15 mouse cellular contexts compared by ENCODE assay signal in genomic region chr13:77412829-77413228, GRCm38 (mm10).
"Had no signal": no experiment of that assay in that cellular context is flagged by ENCODE, and none has a peak within 500 bp of the region (broad histone marks: within the 10 kb centered on the region; RNA-seq: fewer than 3 reads in every experiment).

No protein-coding gene starts in this region.

- H3K4me3 ChIP-seq: neural tube, embryonic 13.5 days; stomach, embryonic 15.5 days had no signal

- H3K4me2 ChIP-seq: neural tube, embryonic 13.5 days; stomach, embryonic 15.5 days had no signal

- H3K9me3 ChIP-seq: neural tube, embryonic 13.5 days; stomach, embryonic 15.5 days had no signal

- H3K4me1 ChIP-seq: neural tube, embryonic 13.5 days; stomach, embryonic 15.5 days had no signal

- H3K36me3 ChIP-seq: neural tube, embryonic 13.5 days; stomach, embryonic 15.5 days had no signal

- H3K9ac ChIP-seq: neural tube, embryonic 13.5 days; stomach, embryonic 15.5 days had no signal

- H3K27ac ChIP-seq: neural tube, embryonic 13.5 days; stomach, embryonic 15.5 days; stomach, postnatal 0 days had no signal

- DNase-seq: retina, postnatal 1 day; right cerebral cortex, adult 18-20 months; right cerebral cortex, postnatal 14 days; right cerebral cortex, postnatal 25 days; right cerebral cortex, postnatal 4 days; spleen, adult 18-20 months; thymus, adult 18-20 months; thymus, adult 2 months; thymus, postnatal 14 days; thymus, postnatal 25 days; thymus, postnatal 36 days; thymus, postnatal 4 days had no signal

- H3K27me3 ChIP-seq: neural tube, embryonic 13.5 days; stomach, embryonic 15.5 days had no signal
